Mouse (Mus musculus): ENCODE results near the gene Pars2. TPM values are rescaled to one million over a fixed set of nuclear protein-coding genes. Genes with fewer than 3 reads are reported as not detected.

Pars2 gene
- 9.3 TPM for polyA plus RNA-seq (2015; fragmentation: Illumina TruSeq; extraction: RNeasy Lipid Tissue Mini Kit (QIAGEN cat#74804); ENCODE audit: low read depth, low replicate concordance)

DNA sequence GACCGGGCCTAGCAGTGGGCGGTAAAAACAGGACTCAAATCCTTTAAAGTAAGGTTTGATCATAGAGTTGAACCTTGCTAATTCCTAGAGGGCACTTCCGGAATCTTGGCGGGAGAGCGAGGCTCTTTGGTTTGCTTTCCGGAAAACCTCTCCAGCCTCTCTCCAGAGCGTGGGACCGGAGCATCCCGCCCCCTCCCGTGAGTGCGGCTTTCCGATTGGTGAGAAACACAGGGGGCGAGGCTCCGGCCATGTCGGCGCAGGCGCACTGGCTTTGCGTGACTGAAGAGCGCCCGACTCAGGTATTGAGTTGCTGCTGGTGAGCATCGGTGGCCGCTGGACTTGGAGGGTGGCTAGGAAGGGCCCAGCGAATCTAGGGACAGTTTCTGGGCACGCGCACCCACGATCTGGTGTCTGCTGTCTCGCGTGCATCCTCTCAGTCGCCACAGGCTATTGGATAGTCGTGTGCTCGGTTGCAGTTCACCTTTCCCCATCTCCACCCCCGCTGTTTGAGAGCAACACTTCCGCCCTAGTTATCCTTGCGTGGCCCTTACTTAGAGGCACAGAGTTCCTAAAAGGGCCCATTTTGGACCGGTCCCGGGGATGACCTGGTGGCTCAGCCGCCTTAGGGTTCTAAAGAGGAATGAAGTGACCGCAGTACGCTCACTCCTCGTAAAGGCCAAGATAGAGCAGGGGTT is at the start of gene Pars2:
TSS of gene Pars2 (plus strand) at position 237 of the 695 bp plus-strand sequence.

GRCm38 (mm10) chr4:106617056-106617455 is 33.8 kb upstream of the Pars2 start, which contains the start of gene Lexm:
Gene Lexm, minus strand, starts transcription at chr4:106617241.

GRCm38 (mm10) chr4:106622030-106622493 is 28.8 kb upstream of the Pars2 start, which contains the start of gene Ttc22:
Gene Ttc22, plus strand, starts transcription at chr4:106622432.

GRCm38 (mm10) chr4:106678442-106679118 is 27.7 kb downstream of the Pars2 start, which contains the start of gene Ttc4:
Gene Ttc4, minus strand, starts transcription at chr4:106678944.

Other genes starting within 250 kb of the Pars2 start
- 1.5 TPM for gene Pcsk9, start 186.7 kb upstream of the Pars2 start, polyA plus RNA-seq (2015; fragmentation: Illumina TruSeq; extraction: RNeasy Lipid Tissue Mini Kit (QIAGEN cat#74804); ENCODE audit: low read depth, low replicate concordance)
- not detected for gene Bsnd, start 158.8 kb upstream of the Pars2 start, polyA plus RNA-seq (2015; fragmentation: Illumina TruSeq; extraction: RNeasy Lipid Tissue Mini Kit (QIAGEN cat#74804); ENCODE audit: low read depth, low replicate concordance)
- gene Dhcr24, start 90.0 kb upstream of the Pars2 start, polyA plus RNA-seq (2015; fragmentation: Illumina TruSeq; extraction: RNeasy Lipid Tissue Mini Kit (QIAGEN cat#74804); ENCODE audit: low read depth, low replicate concordance): 60.0 TPM
- 0.48 TPM for gene Lexm, start 33.8 kb upstream of the Pars2 start, polyA plus RNA-seq (2015; fragmentation: Illumina TruSeq; extraction: RNeasy Lipid Tissue Mini Kit (QIAGEN cat#74804); ENCODE audit: low read depth, low replicate concordance)
- gene Ttc22, start 28.6 kb upstream of the Pars2 start, polyA plus RNA-seq (2015; fragmentation: Illumina TruSeq; extraction: RNeasy Lipid Tissue Mini Kit (QIAGEN cat#74804); ENCODE audit: low read depth, low replicate concordance): 1.2 TPM
- gene Ttc4, start 27.9 kb downstream of the Pars2 start, polyA plus RNA-seq (2015; fragmentation: Illumina TruSeq; extraction: RNeasy Lipid Tissue Mini Kit (QIAGEN cat#74804); ENCODE audit: low read depth, low replicate concordance): 80.4 TPM
- 5.3 TPM for gene Mroh7, start 79.9 kb downstream of the Pars2 start, polyA plus RNA-seq (2015; fragmentation: Illumina TruSeq; extraction: RNeasy Lipid Tissue Mini Kit (QIAGEN cat#74804); ENCODE audit: low read depth, low replicate concordance)
- not detected for gene Fam151a, start 82.8 kb downstream of the Pars2 start, polyA plus RNA-seq (2015; fragmentation: Illumina TruSeq; extraction: RNeasy Lipid Tissue Mini Kit (QIAGEN cat#74804); ENCODE audit: low read depth, low replicate concordance)
- 22.6 TPM for gene Acot11, start 153.9 kb downstream of the Pars2 start, polyA plus RNA-seq (2015; fragmentation: Illumina TruSeq; extraction: RNeasy Lipid Tissue Mini Kit (QIAGEN cat#74804); ENCODE audit: low read depth, low replicate concordance)

All from brain, adult 10 weeks (tissue).